Mouse (Mus musculus): ENCODE results near the gene Gm9611.
"Not testable (repeated sequence)": the region's sequence is repeated elsewhere in the genome, so short reads cannot be mapped to it uniquely, and the experiment has no call there.

GRCm38 (mm10) chr14:42309910-42310309 lies 12.8 kb upstream of the Gm9611 start, which contains the start of gene Gm7995:
- TF ChIP-seq CTCF, EP300 (IDR thresholded peaks at IDR 0.05; ENCODE audit: low read depth): not testable (repeated sequence)
